Mouse (Mus musculus) megakaryocyte-erythroid progenitor cell, adult 5-6 weeks (primary cell): ENCODE data around the gene Cct8l1. TPM values are rescaled to one million over a fixed set of nuclear protein-coding genes. Genes with fewer than 3 reads are reported as not detected.

Experiments used
- ATAC-seq: replicated peaks from 2 replicates; pipeline ENCODE4 v1.8.0; 2016; ENCODE audit warnings: mild to moderate bottlenecking, inconsistent platforms; ENCODE audit not compliant: severe bottlenecking, poor library complexity, low FRiP score, low TSS enrichment
- total RNA-seq, 2 experiments: library from RNA; stranded (forward) in 1 of 2; stranded (reverse) in 1 of 2; fragments of 200-1000, 215-1000 nt in 1 of 2; fragments of >200 nt in 1 of 2; fragmentation: Nextera tagmentation in 1 of 2; gene quantifications; 2 replicates each; pipeline ENCODE4 v1.2.3; 2014 to 2017

Cct8l1 gene
- total RNA-seq, 2 experiments from 2014 or later = not detected

DNA sequence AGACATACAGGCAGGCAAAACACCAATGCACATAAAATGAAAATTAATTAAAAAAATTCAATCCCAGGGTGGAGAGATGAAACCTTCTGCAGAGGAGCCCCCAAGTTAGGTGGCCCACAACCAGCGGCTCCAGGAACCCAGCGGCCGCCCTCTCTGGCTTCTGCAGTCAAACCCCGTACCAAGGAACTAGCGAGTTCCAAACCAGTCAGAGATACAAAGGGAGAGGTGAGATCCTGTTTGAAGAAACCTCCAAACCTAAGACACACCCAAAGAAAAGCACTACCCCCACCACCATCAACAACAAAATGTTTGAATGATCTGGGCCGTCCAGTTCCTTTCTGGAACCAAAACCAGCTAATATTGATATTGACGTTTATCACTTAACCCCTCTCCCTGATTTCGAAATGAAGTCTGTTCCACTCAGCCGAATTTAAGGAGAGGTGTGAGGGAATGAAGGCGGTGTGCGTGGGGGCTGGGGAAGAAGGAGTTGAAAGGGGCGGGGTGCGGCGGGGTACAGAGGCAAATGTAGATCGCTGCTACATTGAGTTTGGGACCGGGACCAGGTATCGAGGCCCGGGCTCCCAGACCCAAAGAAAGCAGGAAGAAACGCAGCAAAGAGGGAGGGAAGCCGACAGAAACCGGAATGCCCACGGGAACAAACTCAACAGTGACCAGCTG, 13.1 kb downstream of the Cct8l1 start:
- peak; percentile 24 for ATAC-seq

DNA sequence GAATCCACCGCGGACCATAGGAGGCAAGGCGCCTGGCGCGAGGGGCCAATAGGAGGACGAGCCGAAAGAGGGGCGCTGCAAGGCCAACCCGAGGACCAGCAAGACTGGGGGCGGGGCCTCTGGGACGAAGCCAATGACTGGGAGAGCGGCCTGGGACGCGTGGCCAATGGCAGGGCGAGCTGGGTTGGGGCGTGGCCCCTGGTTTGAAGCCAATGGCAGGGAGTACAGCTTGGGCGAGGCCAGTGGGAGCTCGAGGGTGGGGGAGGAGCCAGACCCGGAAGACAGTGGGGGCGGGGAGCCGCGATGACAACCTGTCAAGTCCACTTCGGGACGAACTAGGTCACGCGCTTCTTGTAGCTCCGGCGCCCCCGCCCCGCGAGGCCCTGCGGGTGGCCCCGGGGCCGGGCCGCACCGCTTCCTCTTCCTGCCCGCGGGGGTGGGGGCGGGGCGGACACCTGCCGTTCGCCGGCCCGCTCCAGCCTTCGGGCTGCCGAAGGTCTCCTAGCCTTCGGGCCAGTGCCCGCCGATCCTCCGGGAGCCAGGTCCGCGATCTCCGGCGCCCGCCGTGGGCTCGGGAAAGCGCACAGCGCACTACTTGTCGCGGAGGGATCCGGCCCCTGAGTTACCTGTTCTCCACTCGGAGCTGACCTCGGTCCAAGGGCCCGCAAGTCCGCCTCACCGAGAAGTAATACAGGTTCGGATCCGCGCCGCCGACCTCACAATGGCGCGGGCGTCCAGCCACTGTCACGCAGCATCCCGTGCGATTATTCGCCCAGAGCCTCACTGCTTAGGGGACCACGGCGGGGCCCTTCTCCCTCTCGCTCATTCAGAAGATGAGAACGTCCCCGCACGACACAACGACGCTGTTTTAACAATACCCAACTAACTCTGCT, 13.9 kb downstream of the Cct8l1 start:
- ATAC-seq = peak; percentile 90

DNA sequence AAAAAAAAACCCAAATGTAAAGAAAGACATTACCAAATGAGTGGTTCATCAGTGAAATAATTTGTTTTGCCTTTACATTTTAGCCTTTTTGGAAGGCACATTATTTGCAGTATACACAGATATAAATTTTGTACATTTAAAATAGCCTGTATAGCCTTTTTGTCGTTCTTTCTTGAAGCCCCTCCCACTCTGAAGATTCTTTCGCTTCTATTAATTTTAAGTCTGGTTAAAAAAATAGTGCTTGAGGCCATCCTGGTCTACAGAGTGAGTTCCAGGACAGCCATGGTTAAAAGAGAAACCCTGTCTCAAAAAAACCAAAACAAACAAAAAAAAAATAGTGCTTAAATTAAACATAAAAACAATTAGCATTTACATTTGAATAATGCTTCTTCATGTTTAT, 14.8 kb downstream of the Cct8l1 start:
- ATAC-seq = no peak

DNA sequence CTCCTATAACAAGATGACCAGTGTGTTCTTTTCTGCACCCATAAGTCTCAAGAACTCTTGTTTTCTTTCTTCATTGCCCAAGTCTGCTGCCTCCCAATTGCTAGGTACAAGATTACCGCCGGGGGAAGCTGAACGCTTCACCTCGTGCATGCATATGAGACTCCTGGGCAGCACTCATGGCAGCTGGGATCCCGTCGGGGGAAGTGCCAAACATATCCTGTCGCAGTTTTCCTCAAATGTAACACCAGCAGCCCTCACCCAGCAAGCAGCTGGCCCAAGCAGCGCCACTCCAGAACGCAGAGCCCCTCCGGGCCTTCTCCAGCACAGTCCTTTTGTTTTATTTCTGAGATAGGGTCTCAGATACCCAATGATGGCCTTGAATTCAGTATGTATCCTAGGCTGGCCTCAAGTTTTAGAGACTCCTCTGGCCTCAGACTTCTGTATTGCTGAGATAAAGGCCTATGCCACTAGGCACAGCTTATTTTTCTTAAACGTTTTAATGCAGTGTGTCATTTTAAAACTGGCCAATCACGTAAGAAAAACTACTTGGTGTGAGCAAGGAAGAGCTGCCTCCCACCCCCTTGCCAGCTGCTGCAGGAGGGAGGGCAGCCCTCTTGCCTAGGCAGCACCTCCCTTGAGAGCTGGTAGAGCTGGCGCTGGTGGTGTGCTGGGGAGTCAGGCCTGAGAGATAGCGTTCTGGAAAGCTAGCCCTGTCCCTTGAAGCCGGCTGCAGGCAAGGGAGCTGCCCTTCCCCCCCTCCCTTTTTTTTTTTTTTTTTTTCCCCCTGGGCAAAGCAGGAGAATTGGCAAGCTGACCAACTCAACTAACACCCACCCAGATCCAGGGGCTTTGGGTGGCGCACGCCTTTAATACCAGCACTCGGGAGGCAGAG, 16.6 kb downstream of the Cct8l1 start:
- ATAC-seq = peak; percentile 78

DNA sequence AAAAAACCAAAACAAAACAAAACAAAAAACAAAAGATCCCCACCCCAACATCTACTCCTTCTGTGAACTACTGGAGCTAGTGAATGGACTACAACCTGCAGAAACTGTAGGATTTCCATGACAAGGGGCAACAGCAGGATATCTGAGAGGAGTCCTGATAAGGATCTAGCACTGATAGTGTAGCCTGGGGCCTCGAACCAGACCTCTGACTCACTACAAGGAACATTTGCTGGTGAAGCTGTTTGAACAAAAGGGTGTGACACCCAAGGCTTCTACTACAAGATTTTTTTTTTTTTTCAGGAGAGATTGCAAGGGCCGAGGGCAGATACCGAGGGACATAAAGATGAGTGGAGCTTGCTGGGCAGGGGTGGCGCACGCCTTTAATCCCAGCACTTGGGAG, 17.4 kb downstream of the Cct8l1 start:
- no peak for ATAC-seq

DNA sequence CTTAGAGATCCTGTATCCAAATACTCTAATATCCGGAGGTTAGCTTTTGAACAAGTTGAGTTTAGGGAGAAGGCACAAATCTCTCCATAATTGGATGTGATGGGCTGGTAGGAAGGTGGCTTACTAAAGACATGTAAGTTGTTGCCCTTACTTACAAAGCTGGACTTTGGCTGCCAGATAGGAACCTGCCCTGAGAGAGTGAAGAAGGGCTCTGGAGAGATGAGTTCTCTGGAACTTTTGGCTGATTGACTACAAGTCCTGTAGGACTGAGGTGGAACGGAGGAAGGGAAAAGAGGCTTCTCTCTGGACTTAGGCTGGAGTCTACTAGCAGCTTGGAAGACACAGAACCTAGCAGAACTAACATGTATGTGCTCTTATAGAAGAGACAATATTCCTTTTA, 19.7 kb downstream of the Cct8l1 start:
- ATAC-seq = no peak

DNA sequence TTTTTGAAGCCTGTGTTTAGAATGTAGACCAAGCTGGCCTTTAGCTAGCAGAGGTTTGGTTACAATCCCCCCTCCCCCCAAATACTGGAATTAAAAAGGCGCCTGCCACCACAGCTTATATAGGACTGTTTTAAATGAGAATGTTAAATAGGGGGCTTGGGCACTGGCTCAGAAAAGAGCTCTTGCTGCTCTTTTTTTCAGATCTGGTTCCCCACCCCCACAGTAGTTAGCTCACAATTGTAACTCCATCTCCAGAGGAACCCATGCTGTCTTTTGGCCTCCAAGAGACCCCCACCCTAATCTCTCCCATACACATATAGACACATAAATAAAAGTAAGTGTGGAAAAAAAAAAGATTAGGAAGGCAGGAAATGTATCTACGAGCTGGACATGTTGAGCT, 20.6 kb downstream of the Cct8l1 start:
- no peak for ATAC-seq

DNA sequence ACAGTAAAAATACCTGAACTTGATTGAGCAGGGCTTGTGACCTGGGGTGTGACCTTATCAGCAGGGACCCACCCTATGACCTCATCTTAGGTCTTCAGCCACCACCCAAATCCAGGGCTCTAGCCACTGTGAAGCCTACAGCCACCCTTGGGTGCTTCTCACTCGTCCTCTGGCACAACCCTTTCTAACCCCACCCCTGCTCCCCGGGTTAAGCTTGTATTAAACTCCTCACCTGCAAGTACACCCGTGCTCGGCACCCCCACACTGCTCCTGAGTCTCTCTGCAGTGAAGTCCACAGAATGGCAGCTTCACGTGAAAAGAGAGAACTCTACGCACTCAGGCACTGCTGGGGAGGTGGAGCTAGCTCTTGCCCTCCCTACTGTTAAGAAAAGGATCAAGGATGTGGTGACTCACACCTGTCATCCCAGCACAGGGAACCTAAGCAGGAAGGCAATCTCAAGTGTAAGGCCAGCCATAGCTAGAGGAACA, 21.1 kb downstream of the Cct8l1 start:
- ATAC-seq = no peak

DNA sequence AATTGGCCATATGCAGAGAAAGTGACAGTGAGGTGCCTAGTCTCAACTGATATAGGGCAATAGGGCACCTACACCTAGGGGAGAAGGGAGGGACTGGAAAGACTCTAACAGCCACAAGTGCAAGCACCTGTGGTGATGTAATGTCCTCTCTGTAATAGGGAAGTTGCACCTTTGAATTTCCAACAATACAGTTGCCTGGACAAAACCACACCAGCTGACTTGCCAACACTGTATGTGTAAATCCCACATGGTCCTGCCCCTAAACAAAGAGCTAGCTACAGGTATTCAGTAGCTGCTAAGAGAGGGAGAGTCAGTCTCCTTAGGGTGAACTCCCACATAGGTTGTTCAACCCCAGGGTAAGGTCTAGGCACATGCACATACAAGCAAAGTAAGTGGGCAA, 24.5 kb downstream of the Cct8l1 start:
- ATAC-seq = no peak

DNA sequence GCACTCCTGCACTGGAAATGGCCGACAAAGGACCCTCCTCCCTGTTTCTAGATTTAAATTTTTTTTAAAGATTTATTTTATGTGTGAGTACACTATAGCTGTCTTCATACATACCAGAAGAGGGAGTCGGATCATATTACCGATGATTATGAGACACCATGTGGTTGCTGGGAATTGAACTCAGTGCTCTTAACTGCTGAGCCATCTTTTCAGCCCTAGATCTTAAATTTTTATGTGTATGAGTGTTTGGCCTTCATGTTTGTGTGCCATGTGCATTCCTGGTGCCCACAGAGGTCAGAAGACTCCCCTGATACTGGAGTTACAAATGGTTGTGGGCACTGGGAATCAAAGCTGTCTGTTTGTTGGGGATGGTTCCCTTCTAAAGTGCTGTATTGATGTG, 25.1 kb downstream of the Cct8l1 start:
- ATAC-seq = no peak

DNA sequence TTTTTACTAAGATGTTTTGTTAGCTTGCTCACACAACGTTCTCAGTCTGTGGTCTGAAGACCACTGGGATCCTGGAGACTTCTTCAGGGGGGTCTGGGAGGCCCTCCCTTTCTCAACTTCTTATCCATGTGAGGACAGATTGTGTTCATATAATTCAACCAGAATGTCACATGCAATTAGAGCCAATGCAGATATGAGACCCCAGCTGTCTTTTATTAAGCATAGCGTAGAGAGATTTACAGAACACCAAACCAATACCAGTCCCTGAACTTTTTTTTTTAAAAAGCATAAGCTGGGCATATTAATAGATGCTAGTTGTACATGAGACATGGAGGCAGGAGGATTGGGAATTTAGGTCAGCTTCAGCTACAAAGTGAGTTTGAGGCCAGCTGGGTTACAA, 25.8 kb downstream of the Cct8l1 start:
- no peak for ATAC-seq

DNA sequence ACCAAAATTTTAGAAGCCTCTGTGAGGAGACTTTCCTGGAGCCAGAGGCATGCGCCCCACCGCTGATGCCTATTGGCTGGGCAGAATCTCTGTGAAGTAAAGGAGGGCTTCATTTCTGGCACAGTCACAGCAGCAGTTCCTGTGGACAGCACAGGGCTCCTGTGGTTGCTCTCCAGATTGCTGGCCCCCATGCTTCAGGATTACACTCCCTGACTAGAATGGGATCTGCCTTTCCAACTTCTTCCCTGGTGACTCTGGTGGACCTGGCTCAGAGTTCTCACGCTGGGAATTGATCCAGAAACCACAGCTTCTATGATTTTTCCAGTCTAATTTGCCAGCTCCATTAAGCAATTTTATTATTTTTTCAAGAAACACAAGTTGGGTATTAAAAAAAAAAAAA, 28.2 kb downstream of the Cct8l1 start:
- ATAC-seq = no peak

DNA sequence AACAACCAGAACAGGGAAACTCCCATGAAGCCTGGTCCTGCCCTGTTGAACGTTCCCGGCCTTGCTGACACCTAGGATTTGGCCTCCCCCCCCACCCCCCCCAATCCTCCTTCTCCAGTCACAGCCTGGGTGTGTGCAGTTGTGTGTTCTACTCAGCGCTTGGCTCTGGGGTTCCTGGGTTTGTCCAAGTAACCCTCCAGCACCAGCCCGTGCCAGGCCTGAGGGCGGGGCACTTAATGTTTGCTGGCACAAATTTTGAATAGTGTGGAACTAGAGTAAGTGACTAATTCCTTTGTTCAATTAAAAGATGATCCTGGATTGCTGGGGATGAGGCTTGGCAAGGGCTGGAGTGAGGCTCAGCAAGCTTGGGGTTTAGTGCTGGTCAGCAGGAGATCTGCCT, 28.7 kb downstream of the Cct8l1 start:
- ATAC-seq = no peak

DNA sequence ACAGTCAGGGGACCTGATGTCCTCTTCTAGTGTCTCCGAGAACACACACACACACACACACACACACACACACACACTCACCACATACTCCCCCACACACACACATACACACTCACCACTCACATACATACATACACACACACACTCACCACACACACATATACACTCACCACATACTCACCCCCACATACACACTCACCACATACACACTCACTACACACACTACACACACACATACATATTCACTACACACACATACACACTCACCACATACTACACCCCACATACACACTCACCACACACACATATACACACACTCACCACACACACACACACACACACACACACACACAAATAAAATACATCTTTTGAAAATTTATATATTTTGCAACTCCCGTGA, 31.0 kb downstream of the Cct8l1 start:
- no peak for ATAC-seq

DNA sequence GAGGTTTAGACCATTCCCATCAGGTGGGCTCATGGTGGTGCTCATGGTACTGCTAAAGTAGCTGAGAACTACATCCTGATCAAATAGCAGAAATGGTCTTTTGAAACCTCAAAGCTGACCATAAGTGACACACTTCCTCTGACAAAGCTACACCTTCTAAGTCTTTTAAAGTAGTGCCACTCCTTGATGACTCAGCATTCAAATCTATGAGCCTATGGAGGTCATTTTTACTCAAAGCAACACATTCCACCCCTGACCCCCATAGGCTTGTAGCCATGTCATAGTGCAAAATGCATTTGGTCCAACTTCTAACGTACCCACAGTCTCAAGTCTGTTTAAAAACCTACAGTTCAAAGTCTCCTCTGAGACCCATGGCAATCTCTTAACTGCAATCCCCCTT, 35.0 kb downstream of the Cct8l1 start:
- ATAC-seq = no peak

DNA sequence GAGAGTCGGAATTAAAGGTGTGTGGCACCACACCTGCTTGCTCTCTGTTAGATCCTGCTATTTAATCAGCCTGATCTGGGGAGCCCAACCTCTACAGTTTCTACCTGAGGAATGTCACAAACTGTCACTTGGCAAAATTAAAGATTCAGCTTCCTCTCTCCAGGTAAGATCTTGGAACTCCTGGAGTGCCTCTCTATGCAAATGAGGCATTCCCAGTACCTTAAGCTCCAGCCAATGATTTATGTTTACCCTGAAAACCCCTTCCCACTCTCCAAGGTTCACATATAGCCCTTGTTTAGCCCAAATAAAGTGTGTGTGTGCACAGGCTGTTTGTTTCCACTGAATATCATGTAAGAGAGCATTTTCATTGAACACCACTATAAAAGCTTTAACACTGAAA, 38.3 kb downstream of the Cct8l1 start:
- no peak for ATAC-seq

DNA sequence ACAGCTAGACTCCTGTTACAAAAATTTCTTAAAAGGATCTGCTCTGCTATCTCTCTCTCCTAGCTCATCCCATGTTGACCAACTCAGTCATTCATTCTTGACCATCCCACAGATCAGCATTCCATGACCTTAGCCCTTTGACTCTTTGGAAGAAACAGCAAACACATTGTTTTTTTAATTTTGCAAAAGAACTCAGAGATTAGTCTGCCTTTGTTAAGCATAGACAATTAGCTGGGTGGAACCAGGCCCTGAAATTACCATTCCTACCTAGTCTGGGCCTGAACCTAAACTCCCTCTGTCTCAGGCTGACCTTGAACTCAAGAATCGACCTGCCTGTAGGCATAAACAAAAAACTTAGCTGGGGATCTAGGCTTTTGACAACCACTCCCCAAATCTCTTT, 38.8 kb downstream of the Cct8l1 start:
- no peak for ATAC-seq

DNA sequence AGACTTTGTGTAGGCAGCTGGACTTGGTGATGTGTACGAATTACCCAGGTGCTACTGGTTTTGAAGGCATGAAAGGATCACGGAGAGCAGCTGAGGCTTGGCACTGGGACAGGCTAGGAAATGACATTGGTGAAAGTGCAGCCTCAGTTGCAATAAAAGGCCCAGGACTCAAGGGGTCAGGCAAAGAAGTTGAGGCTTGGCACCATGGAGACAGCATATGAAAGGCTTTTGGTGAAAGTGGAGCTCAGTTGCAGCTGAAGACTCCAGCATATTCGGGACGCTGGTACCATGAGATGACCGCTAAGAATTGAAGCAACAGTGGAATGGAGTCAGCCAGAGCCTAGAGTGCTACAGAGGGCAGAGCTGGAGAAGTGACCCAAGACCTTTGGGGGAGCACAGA, 39.8 kb downstream of the Cct8l1 start:
- ATAC-seq = no peak

DNA sequence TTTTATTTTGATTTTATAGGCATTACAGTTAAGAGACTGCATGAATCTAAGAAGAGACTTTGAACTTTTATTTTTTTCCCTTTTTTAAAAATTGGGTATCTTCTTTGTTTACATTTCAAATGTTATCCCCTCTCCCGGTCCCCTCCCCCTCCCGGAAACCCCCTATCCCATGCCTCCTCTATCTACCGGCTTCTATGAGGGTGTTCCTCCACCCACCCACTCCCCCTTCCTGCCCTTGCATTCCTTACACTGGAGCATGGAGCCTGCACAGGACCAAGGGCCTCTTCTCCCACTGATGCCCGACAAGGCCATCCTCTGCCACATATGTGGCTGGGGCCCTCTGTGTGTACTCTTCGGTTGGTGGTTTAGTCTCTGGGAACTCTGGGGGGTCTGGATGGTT, 40.5 kb downstream of the Cct8l1 start:
- ATAC-seq = no peak
